Mouse (Mus musculus): ENCODE results near the gene Ccm2. TPM values are rescaled to one million over a fixed set of nuclear protein-coding genes. Genes with fewer than 3 reads are reported as not detected.

Gene Ccm2
- polyA plus RNA-seq, 1 experiment from 2014 or later: 94.3 TPM

GRCm38 (mm10) chr11:6514837-6515236, 31.9 kb upstream of the Ccm2 start:
- TF ChIP-seq CTCF (IDR thresholded peaks at IDR 0.05; ENCODE audit: low read depth): no peak
- Histone ChIP-seq H3K4me1 (ENCODE audit: insufficient read depth) (0 out of 2 replicates have a peak, but pooled peaks cover 3% of the 10 kb centered on the region), H3K4me2 (no peak overlapping the region), H3K27me3 (ENCODE audit: insufficient read depth, low read length) (no peaks in the 10 kb centered on the region), H3K9ac (no peak overlapping the region; the same call in 1 of the 2 replicates), H3K4me3 (ENCODE audit: low read depth, low read length) (no peak overlapping the region), H3K9me3 (ENCODE audit: low read depth, low read length) (no peaks in the 10 kb centered on the region), H3K27ac (ENCODE audit: low read depth) (no peak overlapping the region), H3K36me3 (ENCODE audit: insufficient read depth) (no peaks in the 10 kb centered on the region)
- 29% methylated on average over 7 of the region's 7 CpGs for WGBS
- DNase-seq (peak; percentile 17), ATAC-seq (ENCODE audit: insufficient read depth) (peak; percentile 52; the same call in 1 of the 2 replicates)

DNA sequence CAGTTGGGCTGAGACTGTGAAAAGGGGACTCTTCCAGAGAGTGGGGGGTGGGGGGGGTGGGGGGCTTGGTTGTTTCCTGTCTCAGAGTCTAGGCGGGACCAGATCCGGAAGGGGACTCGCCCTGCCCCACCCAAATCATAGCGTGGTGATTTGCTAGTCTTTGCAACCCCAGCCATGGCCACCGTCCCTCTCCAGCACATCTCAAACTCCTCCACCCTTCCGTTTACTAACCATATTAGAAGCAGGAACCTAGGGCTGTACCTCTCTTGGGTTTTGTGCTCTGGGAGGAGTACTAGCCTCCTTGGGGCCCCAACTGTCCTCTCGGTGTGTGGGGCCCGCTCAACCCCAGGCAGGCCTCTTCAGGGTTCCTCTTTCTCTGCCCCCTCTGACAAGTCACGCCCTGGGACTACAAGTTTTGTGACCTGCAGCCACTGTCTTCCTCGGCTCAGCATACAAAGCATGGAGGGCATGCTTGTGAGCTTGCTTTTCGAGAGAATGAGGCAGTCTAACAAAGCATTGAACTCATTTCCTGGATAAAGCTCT, 27.1 kb upstream of the Ccm2 start:
- Histone ChIP-seq H3K4me2 (no peak overlapping the region), H3K9ac (no peak overlapping the region), H3K36me3 (ENCODE audit: insufficient read depth) (peaks cover 7% of the 10 kb centered on the region), H3K27me3 (ENCODE audit: insufficient read depth, low read length) (no peaks in the 10 kb centered on the region), H3K4me1 (ENCODE audit: insufficient read depth) (0 out of 2 replicates have a peak, but pooled peaks cover 3% of the 10 kb centered on the region), H3K27ac (ENCODE audit: low read depth) (no peak overlapping the region; the same call in 1 of the 2 replicates), H3K4me3 (ENCODE audit: low read depth, low read length) (no peak overlapping the region), H3K9me3 (ENCODE audit: low read depth, low read length) (no peaks in the 10 kb centered on the region)
- TF ChIP-seq CTCF (IDR thresholded peaks at IDR 0.05; ENCODE audit: low read depth): no peak
- 69% methylated on average over 11 of the region's 11 CpGs for WGBS
- DNase-seq (no peak), ATAC-seq (ENCODE audit: insufficient read depth) (no peak)

- 66% methylated on average over 7 of the region's 7 CpGs for WGBS
- Histone ChIP-seq H3K4me2 (no peak within 1 kb of the TSS), H3K36me3 (ENCODE audit: insufficient read depth) (peaks cover 18% of the 10 kb centered on the region), H3K27me3 (ENCODE audit: insufficient read depth, low read length) (no peaks in the 10 kb centered on the region), H3K9me3 (ENCODE audit: low read depth, low read length) (no peaks in the 10 kb centered on the region), H3K4me3 (ENCODE audit: low read depth, low read length) (no peak within 1 kb of the TSS), H3K4me1 (ENCODE audit: insufficient read depth) (no peaks in the 10 kb centered on the region), H3K9ac (no peak within 1 kb of the TSS), H3K27ac (ENCODE audit: low read depth) (no peak within 1 kb of the TSS; the same call in 1 of the 2 replicates)
- ATAC-seq (ENCODE audit: insufficient read depth) (no peak), DNase-seq (no peak)
- no peak for TF ChIP-seq CTCF (IDR thresholded peaks at IDR 0.05; ENCODE audit: low read depth)
Observed at GRCm38 (mm10) chr11:6520507-6521173, 26.0 kb upstream of the Ccm2 start, which contains the start of gene Myo1g. Gene Myo1g (minus strand): TSS chr11:6520965.

GRCm38 (mm10) chr11:6522782-6523525, 23.7 kb upstream of the Ccm2 start:
- no peak for DNase-seq
- ATAC-seq (ENCODE audit: insufficient read depth): no peak
- no peak overlapping the region for H3K4me2 ChIP-seq
- 69% methylated on average over 9 of the region's 9 CpGs for WGBS
- H3K9ac ChIP-seq: no peak overlapping the region
- H3K27ac ChIP-seq (ENCODE audit: low read depth): no peak overlapping the region
- H3K4me1 ChIP-seq (ENCODE audit: insufficient read depth): peaks cover 3% of the 10 kb centered on the region; the same call in 1 of the 2 replicates
- no peaks in the 10 kb centered on the region for H3K27me3 ChIP-seq (ENCODE audit: insufficient read depth, low read length)
- no peak for TF ChIP-seq CTCF (IDR thresholded peaks at IDR 0.05; ENCODE audit: low read depth)
- peaks cover 34% of the 10 kb centered on the region for H3K36me3 ChIP-seq (ENCODE audit: insufficient read depth)
- no peaks in the 10 kb centered on the region for H3K9me3 ChIP-seq (ENCODE audit: low read depth, low read length)
- H3K4me3 ChIP-seq (ENCODE audit: low read depth, low read length): no peak overlapping the region

GRCm38 (mm10) chr11:6523662-6524088, 23.0 kb upstream of the Ccm2 start:
- ATAC-seq (ENCODE audit: insufficient read depth): no peak
- WGBS: 56% methylated on average over 1 of the region's 1 CpGs
- Histone ChIP-seq H3K9ac (no peak overlapping the region), H3K4me3 (ENCODE audit: low read depth, low read length) (no peak overlapping the region), H3K36me3 (ENCODE audit: insufficient read depth) (peaks cover 34% of the 10 kb centered on the region), H3K9me3 (ENCODE audit: low read depth, low read length) (no peaks in the 10 kb centered on the region), H3K27me3 (ENCODE audit: insufficient read depth, low read length) (no peaks in the 10 kb centered on the region), H3K4me2 (no peak overlapping the region), H3K27ac (ENCODE audit: low read depth) (no peak overlapping the region), H3K4me1 (ENCODE audit: insufficient read depth) (peaks cover 3% of the 10 kb centered on the region; the same call in 1 of the 2 replicates)
- TF ChIP-seq CTCF (IDR thresholded peaks at IDR 0.05; ENCODE audit: low read depth): peak; percentile 45
- peak; percentile 21 for DNase-seq

DNA sequence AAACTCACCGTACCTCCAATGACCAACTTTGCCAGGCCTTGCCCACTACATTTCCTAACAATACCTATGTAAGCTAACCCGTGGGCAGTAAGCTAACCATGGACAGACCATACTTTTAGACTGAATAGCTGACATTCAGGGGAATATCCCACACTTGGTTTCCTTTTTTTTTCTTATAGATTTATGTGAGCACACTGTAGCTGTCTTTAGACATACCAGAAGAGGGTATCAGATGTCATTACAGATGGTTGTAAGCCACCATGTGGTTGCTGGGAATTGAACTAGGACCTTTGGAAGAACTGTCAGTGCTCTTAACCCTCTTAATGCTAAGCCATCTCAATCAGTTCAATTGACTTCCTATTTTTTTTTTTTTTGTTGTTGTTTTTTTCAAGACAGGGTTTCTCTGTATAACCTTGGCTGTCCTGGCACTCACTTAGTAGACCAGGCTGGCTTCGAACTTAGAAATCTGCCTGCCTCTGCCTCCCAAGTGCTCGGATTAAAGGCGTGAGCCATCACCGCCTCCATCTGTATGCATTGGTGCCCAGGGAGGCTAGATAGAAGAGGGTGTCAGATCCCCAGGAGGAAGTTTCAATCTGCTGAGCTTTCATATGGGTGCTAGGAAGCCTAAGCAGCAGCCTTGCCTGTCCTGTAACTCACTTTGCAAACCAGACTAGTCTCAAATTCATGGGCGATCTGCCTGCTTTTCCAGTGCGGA, 22.4 kb upstream of the Ccm2 start:
- Histone ChIP-seq H3K27ac (ENCODE audit: low read depth) (no peak overlapping the region), H3K36me3 (ENCODE audit: insufficient read depth) (peaks cover 34% of the 10 kb centered on the region), H3K9me3 (ENCODE audit: low read depth, low read length) (no peaks in the 10 kb centered on the region), H3K27me3 (ENCODE audit: insufficient read depth, low read length) (no peaks in the 10 kb centered on the region), H3K4me1 (ENCODE audit: insufficient read depth) (peaks cover 3% of the 10 kb centered on the region; the same call in 1 of the 2 replicates), H3K4me3 (ENCODE audit: low read depth, low read length) (no peak overlapping the region), H3K9ac (no peak overlapping the region), H3K4me2 (no peak overlapping the region)
- ATAC-seq (ENCODE audit: insufficient read depth) (no peak), DNase-seq (no peak)
- no peak for TF ChIP-seq CTCF (IDR thresholded peaks at IDR 0.05; ENCODE audit: low read depth)
- 89% methylated on average over 8 of the region's 8 CpGs for WGBS

Measured in lung, embryonic 14.5 days (tissue).